Mouse (Mus musculus): ENCODE measurements at regions not wholly inside any gene's neighbourhood (a gene's known extent, or its start where the extent isn't known, plus 50 kb on each side); places are given as distances from the start of the nearest gene placed in this dataset.
A peak's percentile ranks its signal among the peaks of the same experiment; 100 is the strongest.

DNA sequence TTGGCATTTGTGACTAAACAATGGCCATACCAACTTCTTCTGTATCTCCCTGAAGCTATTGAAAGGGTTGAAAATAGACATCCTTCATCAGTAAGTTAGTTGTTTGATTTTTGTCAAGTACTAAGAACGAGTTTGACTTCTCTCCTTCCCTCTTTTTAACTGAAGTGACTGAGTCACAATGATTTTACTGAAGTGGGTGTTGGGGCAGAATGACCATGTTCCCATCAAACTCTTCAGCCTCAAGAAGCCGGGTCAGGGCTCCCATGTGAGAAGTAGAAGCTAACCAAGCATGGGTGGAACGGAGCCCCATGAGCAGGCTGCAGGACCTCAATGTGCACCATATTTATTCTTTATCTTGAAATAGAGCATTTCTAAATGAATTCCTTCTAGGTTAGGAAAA, 350.7 kb upstream of the Kif2a start:
- Histone ChIP-seq H3K9me3 (ENCODE audit: control insufficient read depth, insufficient read depth, low read depth, low read length) (no peaks in the 10 kb centered on the region), H3K4me1 (ENCODE audit: control insufficient read depth in 2 of 2, insufficient read depth in 2 of 2, low read length in 2 of 2, poor library complexity in 1 of 2) (no peaks in the 10 kb centered on the region)
- in situ Hi-C loops (cut with MboI; ENCODE audit: low sequenced_read_pairs in 2 of 2, unreplicated experiment in 2 of 2), result no loop called here

DNA sequence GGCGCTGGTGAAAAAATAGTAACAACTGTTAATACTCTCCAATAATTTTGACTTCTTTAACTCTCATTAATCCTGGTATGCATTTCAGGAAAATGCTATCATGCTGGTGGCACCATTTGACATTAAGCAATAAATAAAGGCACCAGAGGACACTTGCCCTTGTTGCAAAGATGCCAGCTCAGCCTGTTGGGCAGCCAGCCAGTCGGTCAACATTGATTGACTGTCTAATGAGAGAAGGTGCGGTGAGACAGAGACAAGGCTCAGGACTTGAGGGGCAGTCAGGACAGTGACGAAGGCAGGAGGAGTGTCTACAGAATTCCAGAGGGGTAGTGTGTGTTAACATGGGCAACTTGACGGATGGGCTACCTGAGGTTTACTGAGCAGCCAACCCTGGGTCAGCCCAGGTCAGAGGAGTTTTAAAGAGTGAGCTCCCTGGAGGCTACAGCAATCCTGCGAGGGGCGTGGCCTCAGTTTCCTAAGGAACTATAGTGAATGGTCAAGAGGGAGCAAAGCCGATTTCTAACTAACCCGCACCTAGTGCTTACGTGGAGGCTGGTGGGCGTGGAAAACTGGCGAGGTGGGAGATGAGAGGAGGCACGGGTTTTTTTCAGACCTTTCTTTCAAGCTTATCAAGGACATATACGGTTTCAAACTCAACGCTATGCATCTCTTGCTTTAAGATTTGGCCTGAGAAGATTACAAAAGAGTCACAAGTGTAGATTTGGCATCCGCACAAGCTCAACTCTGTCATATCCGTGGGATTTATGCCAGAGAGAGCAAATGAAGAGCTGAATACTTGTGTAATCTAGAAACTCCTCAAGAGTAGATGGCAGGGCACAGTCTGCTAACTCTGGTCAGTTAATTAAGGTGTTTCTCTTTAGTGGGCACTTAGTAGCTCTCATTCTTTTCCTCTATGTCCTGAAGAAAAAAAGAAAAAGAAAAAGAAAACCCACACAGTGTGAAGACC, 350.0 kb upstream of the Kif2a start:
- Histone ChIP-seq H3K4me3 (ENCODE audit: insufficient read depth in 1 of 2, low read depth in 1 of 2, low read length in 2 of 2, poor library complexity in 1 of 2, severe bottlenecking in 1 of 2) (no peak overlapping the region), H3K36me3 (ENCODE audit: control insufficient read depth, insufficient read depth, low read length, poor library complexity, severe bottlenecking) (no peaks in the 10 kb centered on the region), H3K27ac (ENCODE audit: insufficient read depth, low read depth, low read length, poor library complexity, severe bottlenecking) (no peak overlapping the region), H3K9ac (ENCODE audit: insufficient read depth, low read depth, low read length, poor library complexity, severe bottlenecking) (no peak overlapping the region), H3K9me3 (ENCODE audit: control insufficient read depth, insufficient read depth, low read depth, low read length) (no peaks in the 10 kb centered on the region), H3K4me1 (ENCODE audit: control insufficient read depth in 2 of 2, insufficient read depth in 2 of 2, low read length in 2 of 2, poor library complexity in 1 of 2) (no peaks in the 10 kb centered on the region)
- DNase-seq (ENCODE audit: low read depth, low spot score), result peak; percentile 27
- in situ Hi-C loops (cut with MboI; ENCODE audit: low sequenced_read_pairs in 2 of 2, unreplicated experiment in 2 of 2), result no loop called here
- TF ChIP-seq HCFC1 (IDR thresholded peaks at IDR 0.05; ENCODE audit: borderline replicate concordance, insufficient read depth, low read length), result no peak
- no peak for TF ChIP-seq MAFK (IDR thresholded peaks at IDR 0.05; ENCODE audit: insufficient read depth, low read depth, low read length)
- no peak for TF ChIP-seq ZNF384 (IDR thresholded peaks at IDR 0.05; ENCODE audit: low read depth, low read length)
- no peak for TF ChIP-seq ZC3H11A (IDR thresholded peaks at IDR 0.05; ENCODE audit: borderline replicate concordance, low read depth, low read length)
- TF ChIP-seq CHD2 (IDR thresholded peaks at IDR 0.05; ENCODE audit: low read depth, low read length), result no peak

More for the DNA sequence above, 350.7 kb upstream of the Kif2a start:
- no peak overlapping the region for H3K27ac ChIP-seq (ENCODE audit: insufficient read depth, low read depth, low read length, poor library complexity, severe bottlenecking)
- TF ChIP-seq HCFC1 (IDR thresholded peaks at IDR 0.05; ENCODE audit: borderline replicate concordance, insufficient read depth, low read length), result no peak
- no peak for TF ChIP-seq CHD2 (IDR thresholded peaks at IDR 0.05; ENCODE audit: low read depth, low read length)
- TF ChIP-seq MAFK (IDR thresholded peaks at IDR 0.05; ENCODE audit: insufficient read depth, low read depth, low read length), result no peak
- TF ChIP-seq ZC3H11A (IDR thresholded peaks at IDR 0.05; ENCODE audit: borderline replicate concordance, low read depth, low read length), result no peak
- TF ChIP-seq ZNF384 (IDR thresholded peaks at IDR 0.05; ENCODE audit: low read depth, low read length), result no peak
- no peaks in the 10 kb centered on the region for H3K36me3 ChIP-seq (ENCODE audit: control insufficient read depth, insufficient read depth, low read length, poor library complexity, severe bottlenecking)
- H3K4me3 ChIP-seq (ENCODE audit: insufficient read depth in 1 of 2, low read depth in 1 of 2, low read length in 2 of 2, poor library complexity in 1 of 2, severe bottlenecking in 1 of 2), result no peak overlapping the region
- no peak overlapping the region for H3K9ac ChIP-seq (ENCODE audit: insufficient read depth, low read depth, low read length, poor library complexity, severe bottlenecking)
- no peak for DNase-seq (ENCODE audit: low read depth, low spot score)

DNA sequence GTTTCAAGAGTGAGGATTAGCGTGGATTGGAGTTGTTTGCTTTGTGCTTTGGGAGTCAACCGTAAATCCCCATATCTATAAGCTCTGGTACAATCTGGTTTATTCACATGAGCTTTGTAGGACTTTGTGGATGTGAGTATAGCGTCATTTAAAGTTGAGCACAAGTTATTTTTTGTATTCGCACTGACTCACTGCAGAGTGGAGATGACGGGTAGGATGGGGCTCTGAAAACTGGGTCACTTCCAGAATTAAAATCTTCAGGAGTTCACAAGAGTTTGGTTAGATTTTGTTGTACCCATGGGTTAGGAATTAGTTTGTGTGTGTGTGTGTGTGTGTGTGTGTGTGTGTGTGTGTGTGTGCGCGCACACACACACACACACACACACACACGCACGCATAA, 345.7 kb upstream of the Kif2a start:
- TF ChIP-seq HCFC1 (IDR thresholded peaks at IDR 0.05; ENCODE audit: borderline replicate concordance, insufficient read depth, low read length) (no peak), CHD2 (IDR thresholded peaks at IDR 0.05; ENCODE audit: low read depth, low read length) (no peak), ZC3H11A (IDR thresholded peaks at IDR 0.05; ENCODE audit: borderline replicate concordance, low read depth, low read length) (no peak), MAFK (IDR thresholded peaks at IDR 0.05; ENCODE audit: insufficient read depth, low read depth, low read length) (no peak), ZNF384 (IDR thresholded peaks at IDR 0.05; ENCODE audit: low read depth, low read length) (no peak)
- H3K36me3 ChIP-seq (ENCODE audit: control insufficient read depth, insufficient read depth, low read length, poor library complexity, severe bottlenecking), result no peaks in the 10 kb centered on the region
- H3K9ac ChIP-seq (ENCODE audit: insufficient read depth, low read depth, low read length, poor library complexity, severe bottlenecking), result no peak overlapping the region
- no peak overlapping the region for H3K4me3 ChIP-seq (ENCODE audit: insufficient read depth in 1 of 2, low read depth in 1 of 2, low read length in 2 of 2, poor library complexity in 1 of 2, severe bottlenecking in 1 of 2)
- in situ Hi-C loops (cut with MboI; ENCODE audit: low sequenced_read_pairs in 2 of 2, unreplicated experiment in 2 of 2), result no loop called here
- DNase-seq (ENCODE audit: low read depth, low spot score), result no peak
- H3K27ac ChIP-seq (ENCODE audit: insufficient read depth, low read depth, low read length, poor library complexity, severe bottlenecking), result no peak overlapping the region
- no peaks in the 10 kb centered on the region for H3K9me3 ChIP-seq (ENCODE audit: control insufficient read depth, insufficient read depth, low read depth, low read length)
- no peaks in the 10 kb centered on the region for H3K4me1 ChIP-seq (ENCODE audit: control insufficient read depth in 2 of 2, insufficient read depth in 2 of 2, low read length in 2 of 2, poor library complexity in 1 of 2)

DNA sequence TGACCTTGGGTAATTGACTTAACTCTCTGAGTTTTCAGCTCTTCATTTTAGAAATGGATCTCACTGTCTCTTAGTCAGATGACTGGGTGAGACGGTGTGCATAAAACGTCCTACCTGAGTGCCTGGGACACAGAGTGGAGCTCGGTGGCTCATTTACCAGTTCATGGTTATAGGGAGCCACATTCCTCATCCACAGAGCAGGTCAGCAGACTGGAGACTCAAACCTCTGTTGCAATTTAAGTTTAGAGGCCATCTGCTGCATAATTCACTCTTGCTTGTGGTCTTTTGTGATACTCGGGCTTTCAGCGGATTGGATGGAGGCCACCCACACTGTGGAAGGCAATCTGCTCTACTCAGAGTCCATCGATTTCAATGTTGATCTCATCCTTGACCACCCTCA, 343.8 kb upstream of the Kif2a start:
- no peaks in the 10 kb centered on the region for H3K36me3 ChIP-seq (ENCODE audit: control insufficient read depth, insufficient read depth, low read length, poor library complexity, severe bottlenecking)
- no peaks in the 10 kb centered on the region for H3K4me1 ChIP-seq (ENCODE audit: control insufficient read depth in 2 of 2, insufficient read depth in 2 of 2, low read length in 2 of 2, poor library complexity in 1 of 2)
- no peak overlapping the region for H3K27ac ChIP-seq (ENCODE audit: insufficient read depth, low read depth, low read length, poor library complexity, severe bottlenecking)
- H3K9ac ChIP-seq (ENCODE audit: insufficient read depth, low read depth, low read length, poor library complexity, severe bottlenecking), result no peak overlapping the region
- H3K9me3 ChIP-seq (ENCODE audit: control insufficient read depth, insufficient read depth, low read depth, low read length), result no peaks in the 10 kb centered on the region
- H3K4me3 ChIP-seq (ENCODE audit: insufficient read depth in 1 of 2, low read depth in 1 of 2, low read length in 2 of 2, poor library complexity in 1 of 2, severe bottlenecking in 1 of 2), result no peak overlapping the region
- in situ Hi-C loops (cut with MboI; ENCODE audit: low sequenced_read_pairs in 2 of 2, unreplicated experiment in 2 of 2), result no loop called here
- TF ChIP-seq ZC3H11A (IDR thresholded peaks at IDR 0.05; ENCODE audit: borderline replicate concordance, low read depth, low read length) (no peak), MAFK (IDR thresholded peaks at IDR 0.05; ENCODE audit: insufficient read depth, low read depth, low read length) (no peak), ZNF384 (IDR thresholded peaks at IDR 0.05; ENCODE audit: low read depth, low read length) (no peak), HCFC1 (IDR thresholded peaks at IDR 0.05; ENCODE audit: borderline replicate concordance, insufficient read depth, low read length) (no peak), CHD2 (IDR thresholded peaks at IDR 0.05; ENCODE audit: low read depth, low read length) (no peak)
- DNase-seq (ENCODE audit: low read depth, low spot score), result no peak
